Mouse (Mus musculus) CH12F3 (cell line): ENCODE data around the gene Dnah9.

ENCODE experiments used
- in situ Hi-C: fragments of 300-500 bp; cut with MboI; formaldehyde crosslinking; loops from 2 replicates; pipeline ENCODE4 v1.14.3; 2020; ENCODE audit warnings: low sequenced_read_pairs

Dnah9 gene

DNA sequence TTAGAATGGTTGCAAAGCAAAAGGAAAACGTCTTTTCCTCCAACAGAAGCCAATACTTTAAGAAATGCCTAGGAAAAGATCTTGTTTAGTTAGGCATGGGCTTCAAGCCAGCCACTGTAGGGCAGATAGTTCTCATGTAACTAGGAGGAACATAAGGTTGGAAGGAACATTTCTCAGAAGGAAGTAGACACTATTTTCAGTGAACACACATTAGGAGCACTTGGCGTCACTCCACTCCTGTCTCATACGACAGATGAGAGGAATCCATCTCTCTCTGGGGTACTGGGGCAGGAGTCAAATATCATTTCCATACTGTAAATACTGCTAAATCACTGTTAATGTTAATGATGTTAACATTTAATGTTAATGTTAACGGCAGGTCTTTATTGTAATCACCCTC lies 238.0 kb downstream of the Dnah9 start:
- in situ Hi-C loops, result no loop called here

DNA sequence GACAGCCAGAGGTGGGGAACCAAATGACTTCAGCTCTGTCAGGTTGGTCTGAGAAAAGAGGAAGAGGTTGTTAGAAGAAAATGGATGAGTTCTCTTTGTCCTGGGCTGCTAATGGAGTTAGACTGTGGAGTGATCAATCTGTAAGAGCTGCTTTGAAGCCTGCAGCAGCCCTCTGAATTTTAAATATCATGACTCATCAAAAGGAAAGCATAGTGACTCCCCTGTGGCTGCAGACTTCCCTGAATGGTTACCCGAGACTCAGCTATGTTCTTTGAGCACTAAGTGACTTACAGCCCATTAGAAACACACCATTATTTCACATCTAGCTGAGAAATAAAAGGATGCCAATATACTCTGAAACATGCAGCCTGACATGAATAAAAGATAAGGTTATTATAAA lies 240.4 kb downstream of the Dnah9 start:
- in situ Hi-C loops, result no loop called here

DNA sequence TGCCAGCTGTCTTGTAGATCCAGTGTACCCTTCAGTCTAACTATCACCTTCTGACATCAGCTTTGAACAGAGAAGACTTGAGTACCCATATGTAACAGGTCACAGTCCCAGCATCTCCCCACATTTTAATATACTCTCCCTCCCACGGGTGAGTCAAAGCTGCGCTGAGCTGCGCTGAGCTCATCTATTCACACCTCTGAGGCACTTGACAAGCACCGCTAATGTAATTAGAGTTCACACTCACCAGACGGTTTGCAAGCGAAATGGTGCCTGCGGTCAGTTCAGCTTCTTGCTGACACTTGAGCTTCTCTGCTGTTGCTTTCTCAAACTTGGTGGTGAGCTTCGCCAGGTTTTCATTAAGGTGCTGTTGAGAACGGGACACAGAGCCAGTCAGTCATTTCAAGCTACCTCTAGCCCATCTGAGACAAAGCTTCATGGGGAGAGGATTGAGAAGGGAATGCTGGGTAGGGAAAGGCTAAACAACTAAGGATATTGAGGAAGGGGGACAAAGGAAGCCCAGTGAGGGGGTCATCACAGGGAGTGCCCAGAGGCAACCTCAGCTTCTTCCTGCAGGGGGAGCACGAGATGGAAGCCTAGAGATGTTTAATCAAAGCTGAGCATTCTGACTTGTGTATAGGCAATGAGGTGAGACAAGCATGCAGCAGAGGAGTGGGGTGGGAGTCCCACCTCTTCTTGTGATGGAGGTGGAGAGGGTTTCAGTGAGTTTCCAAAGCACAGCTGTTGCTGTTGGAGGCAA lies 249.7 kb downstream of the Dnah9 start:
- in situ Hi-C loops, result no loop called here

DNA sequence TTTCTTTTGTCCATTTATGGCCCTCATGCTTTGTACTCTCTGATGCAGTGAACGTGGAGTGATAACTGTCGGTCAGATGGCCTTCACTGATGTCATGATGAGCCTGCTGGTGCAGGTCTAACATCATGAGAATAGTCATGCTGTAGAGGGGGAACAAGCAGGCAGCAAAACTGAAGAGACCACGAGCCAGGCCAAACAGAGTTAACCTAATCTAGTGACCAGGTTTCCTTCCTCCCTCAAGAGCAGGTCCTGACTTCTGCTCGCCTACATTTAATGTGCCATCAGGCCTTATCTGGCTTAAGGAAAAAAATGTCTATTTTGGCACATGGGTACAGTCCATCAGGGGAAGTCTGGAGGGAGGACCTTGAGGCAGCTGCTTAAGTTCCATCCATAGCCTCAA lies 259.2 kb downstream of the Dnah9 start:
- in situ Hi-C loops, result no loop called here

DNA sequence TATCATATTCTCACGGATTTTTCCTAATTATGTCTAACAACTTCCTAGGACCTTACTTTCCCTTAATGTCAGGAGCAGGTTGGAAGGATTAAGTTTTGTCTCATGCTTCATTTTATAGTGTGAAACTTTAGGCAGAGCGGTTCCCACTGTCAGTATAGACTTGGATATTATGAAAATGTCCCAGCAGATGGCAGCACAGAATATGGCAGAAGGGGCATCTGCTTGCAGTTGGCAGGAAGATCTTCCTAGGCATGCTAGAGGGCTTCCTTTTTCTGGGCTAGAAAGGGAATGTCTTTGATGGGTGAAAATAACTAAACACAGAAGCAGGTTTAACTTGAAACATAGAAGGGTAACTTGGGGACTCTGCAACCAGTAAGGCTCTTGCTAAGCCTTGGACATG lies 262.9 kb downstream of the Dnah9 start:
- in situ Hi-C loops, result no loop called here

DNA sequence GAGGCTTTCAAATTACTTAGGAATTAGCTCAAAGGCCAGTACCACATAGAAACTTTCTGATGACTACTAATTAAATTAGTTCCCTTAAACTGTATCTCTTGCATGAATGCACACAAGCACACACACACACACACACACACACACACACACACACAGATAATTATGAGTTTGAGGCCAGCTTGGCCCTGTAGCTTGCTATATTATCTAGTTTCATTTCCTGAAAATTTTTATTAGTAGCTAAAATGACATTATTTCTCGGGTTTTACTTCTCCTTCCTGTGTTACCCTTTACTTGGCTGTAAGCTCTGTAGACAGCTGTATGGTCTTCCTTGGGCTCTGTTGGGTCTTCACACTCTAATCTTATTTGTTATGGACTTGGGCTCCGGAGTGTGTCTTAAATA lies 264.4 kb downstream of the Dnah9 start:
- in situ Hi-C loops, result no loop called here

DNA sequence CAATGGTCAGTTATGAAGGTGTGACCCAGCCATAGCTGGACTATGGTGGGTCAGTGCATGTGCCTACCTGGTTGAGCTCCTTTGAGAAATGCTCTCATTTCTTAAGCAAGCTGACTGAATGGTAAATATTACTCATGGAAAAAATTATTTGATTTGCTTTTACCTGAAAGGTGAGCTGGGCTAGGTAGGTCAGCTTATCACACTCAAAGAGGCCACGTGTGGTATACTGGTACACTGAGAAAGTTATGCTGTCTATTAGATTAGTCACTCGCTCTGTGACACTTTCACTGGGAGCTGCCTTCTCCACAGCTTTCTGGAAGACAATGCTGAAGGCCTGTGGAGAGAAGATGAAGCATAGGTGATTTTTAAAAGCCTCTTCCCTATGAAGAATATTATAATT lies 286.9 kb downstream of the Dnah9 start:
- in situ Hi-C loops, result no loop called here

DNA sequence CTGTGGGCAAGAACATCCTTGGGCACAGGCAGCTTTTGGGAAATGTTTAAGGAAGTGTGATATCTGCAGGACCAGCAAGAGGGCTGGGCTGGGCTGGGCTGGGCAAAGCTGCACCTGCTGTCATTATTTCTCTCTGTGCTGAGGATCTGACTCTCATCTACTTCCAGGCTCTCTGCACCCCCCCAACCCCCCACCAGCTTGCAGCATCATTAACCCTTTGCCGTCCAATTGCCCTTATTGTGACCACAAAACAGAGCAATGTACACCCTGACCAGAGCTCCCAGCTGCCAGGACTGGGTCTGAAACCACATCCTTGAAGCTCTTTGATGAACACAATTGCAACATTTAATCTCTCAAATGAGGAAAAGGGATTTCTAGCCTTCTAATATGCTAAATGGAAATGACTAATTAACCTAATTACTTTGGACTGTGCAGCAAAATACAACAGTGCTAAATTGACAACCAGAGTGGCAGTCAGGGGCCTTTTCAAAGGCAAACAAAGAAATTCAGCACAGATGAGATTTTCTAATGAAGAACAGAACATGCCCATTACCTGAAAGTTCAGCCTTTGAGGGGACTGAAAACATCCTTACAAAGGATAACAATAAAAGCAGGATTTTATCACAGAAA lies 291.1 kb downstream of the Dnah9 start:
- in situ Hi-C loops, result no loop called here

DNA sequence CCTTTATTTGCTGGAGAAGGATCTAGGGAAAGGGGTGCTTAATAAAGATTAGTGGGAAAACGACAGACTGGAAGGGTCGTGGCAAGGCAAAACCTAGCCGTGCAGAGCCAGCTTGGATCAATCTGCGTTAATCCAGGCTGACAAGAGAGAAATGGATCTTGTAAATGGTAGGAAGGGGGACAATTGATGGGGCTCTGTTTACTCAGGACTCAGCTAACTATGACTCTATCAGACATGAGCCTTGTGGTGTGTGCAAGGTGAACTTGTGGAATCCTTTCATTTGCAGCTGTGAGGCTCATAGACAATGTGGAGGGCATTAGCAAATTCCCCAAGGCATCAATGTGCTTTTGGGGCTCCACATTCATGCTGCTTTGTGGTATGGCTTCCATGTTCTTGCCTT lies 306.9 kb downstream of the Dnah9 start:
- in situ Hi-C loops, result no loop called here

DNA sequence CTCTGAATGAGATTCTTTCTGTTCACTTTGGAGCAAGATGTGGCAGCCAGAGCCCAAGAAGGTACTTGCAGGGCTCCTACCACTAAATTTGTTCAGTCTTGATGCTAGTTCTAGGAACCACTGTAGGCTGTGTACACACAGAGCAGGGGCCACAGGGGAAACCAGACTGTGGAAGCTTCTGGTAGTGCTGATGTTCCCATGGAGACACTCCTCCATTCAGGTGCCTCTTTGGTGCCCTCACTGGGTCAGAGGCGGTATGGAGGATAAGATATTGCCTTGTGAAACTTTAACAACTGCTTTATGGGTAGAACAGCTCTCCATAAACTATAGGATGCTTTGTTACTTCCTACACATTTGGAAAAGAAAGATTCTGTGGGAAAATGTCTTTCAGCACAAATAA lies 316.3 kb downstream of the Dnah9 start:
- in situ Hi-C loops, result no loop called here

DNA sequence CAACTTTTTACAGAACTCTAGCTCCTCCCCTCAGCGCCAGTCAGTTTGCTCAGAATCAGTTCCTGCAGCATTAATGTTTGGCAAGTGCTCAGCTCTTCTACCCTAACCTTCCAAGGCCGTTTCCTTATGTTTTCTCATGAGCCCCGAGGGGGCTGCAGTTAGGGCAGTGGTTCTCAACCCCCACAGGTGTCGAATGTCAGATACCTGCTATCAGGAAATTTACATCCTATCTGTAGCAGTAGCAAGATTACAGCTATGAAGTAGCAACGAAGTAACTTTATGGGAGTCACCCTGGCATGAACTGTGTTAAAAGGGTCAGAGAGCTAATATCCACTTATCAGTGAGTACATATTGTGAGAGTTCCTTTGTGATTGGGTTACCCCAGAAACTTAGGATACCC lies 321.9 kb downstream of the Dnah9 start:
- in situ Hi-C loops, result no loop called here

DNA sequence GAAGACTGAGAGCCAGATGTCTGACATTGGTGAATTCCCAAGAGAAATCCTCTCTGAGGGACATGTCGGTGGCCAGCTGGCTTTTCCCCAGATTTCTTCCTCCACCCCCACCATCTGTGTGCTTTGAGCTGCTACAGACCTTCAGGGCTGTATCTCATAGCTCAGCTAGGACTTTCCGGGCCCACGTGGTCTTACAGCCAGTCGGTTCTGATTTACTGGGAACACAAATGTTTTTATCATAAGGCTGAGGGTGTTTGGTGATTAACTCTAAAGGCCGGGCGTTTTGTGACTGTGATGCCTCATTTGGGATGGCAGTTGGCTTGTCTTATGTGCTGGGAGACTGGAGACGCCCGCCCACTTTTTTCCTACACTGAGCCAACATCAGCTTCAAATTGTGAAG lies 329.4 kb downstream of the Dnah9 start:
- in situ Hi-C loops, result no loop called here

DNA sequence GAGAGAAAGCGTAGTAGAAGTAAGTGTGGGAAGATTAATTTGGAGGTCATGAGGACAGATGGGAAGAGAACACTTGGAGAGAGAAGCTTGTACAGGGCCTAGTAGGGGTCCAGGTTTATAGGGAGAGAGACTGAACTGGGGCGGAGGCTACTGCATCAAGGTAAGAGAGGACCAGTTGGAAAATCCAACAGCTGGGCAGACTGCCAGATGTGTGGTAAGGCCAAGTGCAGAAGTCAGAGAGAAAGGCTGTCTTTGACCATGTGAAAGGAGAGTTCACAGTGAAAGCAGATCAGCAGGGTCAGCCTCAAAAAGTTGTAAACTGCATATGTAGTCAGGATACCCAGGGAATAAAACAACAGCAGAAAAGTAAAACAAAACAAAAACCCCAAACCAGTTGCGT lies 343.8 kb downstream of the Dnah9 start:
- in situ Hi-C loops, result no loop called here

DNA sequence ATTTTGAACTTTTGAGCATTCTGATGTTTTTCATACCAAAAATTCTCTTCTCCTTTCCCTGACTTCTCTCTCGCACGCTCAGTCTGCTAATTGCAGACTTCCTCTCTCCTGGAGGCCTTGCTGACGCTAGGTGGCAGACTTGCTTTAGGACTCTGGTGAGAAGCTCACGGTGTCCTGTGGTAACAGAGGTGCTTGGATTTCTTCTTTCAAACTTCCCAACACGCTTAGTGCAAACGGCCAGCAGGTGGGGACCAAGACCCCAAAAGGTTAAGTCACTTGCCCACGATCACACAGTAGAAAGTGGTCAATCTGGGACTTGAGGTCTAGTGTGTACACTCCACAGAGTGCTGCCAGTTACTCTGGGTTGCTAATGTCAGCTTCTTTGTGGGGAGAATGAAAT lies 347.5 kb downstream of the Dnah9 start:
- in situ Hi-C loops, result no loop called here

DNA sequence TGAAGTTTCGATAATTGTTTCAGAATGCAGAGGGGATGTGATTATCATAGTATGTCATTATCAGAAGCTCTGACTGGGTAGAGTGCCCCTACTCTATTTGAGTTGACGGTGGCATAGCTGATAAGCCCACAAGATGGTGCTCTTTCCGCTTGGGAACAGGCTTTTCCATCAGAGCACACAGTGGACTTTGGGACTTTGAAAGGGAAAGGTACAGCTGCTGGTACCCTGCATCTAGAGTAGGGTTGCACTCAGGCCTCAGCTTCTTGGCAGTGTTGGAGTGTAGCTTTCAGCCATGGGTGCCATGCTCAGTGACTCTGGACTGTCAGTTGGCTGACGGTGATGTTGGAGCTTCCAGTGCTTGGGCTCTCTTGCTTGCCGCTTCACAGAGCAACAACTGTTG lies 348.1 kb downstream of the Dnah9 start:
- in situ Hi-C loops, result no loop called here

DNA sequence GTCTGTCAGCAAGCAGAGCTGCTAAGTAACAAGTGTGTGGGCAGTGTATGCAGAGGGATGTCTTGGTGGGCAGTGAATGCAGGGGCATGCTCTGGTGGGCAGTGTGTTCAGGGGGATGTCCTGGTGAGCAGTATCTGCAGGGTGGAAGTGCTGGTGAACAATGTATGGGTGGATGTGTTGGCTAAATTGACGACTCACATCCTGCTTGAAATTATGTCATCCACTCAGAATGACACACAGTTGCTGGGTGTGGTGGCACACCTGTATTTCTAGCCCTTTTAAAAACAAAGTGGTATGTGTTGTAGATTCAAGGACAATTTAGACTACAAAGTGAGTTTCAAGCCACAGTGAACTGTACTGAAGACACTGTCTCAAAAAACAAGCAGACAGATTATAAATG lies 350.2 kb downstream of the Dnah9 start:
- in situ Hi-C loops, result no loop called here

DNA sequence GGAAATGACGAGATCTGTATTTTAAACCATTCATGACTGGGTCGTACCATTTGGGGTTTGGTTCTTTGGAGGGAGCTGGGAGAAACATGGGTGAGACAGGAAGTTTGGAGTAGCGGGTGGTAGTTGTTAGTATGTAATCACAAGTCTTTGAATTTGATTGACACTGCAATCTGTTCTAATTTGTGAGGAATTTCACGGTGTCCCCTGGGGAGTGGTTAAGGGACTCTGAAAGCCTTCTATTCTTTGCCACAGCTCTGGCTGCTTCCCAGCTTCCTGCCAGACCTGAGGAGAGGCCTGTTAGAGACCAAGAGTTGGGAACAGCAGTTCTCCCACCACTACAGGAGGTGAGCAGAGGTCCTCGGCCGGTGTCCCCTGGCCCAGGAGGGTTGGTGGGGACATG lies 352.1 kb downstream of the Dnah9 start:
- in situ Hi-C loops, result no loop called here

DNA sequence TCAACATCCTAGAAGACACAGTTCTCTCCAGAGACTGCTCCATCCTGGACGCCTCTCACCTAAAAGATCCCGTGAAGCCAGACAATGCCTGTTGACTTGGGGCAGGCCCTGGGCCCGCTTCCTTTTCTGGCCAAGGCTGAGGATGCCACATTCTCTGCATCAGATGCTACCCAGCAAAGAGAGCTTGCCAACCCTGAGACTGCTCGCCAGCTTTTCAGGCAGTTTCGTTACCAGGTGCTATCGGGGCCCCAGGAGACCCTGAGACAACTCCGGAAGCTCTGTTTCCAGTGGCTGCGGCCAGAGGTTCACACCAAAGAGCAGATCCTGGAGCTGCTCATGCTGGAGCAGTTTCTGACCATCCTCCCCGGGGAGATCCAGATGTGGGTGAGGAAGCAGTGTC lies 354.0 kb downstream of the Dnah9 start:
- in situ Hi-C loops, result no loop called here

DNA sequence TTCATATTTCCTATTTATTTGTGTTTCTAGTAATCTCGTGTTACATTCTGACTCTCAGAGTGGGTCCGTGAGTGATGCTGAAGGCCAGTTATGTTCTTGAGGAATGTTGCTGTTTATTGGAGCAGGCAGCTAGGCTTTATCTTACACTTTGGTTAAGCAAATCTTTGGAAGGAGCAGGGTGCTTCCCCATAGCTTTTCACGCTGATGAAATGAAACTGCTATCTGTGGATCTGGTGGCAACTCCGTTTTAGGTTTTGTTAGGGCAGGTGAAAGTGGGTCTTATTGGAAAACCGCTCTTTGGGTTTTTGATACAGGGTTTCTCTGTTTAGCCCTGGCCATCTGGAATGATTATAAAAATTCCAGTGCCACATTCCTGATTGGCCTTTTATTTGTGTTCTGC lies 356.3 kb downstream of the Dnah9 start:
- in situ Hi-C loops, result no loop called here

DNA sequence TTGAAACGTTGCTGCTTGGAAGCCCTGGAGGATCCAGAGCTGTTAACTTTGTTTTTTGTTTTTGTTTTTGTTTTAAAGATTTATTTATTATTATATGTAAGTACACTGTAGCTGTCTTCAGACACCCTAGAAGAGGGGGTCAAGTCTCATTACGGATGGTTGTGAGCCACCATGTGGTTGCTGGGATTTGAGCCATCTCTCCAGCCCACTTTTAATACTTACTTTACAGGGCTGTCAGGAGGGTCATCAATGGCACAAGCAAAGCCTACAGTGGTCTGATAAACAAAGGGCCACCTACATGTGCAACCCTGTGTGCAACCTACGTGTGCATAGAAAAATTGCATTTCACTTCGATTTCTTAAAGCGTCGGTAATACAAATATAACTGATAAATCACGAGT lies 360.8 kb downstream of the Dnah9 start:
- in situ Hi-C loops, result no loop called here

DNA sequence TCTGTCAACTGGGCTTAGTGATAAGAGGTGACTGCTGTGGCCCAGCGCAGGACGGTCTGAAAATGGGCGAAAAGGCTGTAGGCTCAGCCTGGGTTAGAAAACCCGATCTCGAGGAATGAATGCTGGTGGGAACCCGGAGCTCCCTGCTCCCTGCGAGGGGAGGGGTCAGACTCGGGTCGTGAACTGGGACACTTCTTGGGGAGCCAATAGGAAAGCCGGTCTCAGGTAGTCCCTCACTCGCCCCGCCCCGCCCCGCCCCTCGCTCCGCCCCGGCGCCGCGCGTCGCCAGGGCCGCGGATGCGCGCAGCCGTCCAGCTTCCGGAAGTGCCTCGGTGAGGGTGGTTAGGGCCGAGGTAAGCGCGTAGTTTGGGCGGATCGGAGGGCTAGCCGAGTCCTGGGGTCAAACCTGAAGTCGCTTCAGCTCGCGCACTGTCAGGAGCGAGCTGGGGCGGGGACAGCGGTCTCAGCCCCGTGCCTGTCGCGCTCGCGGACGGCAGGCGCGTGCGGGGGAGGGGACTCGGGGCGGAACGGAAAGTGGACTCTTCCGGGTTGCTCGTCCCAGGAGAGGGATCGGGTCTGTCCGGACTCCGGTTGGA lies 361.3 kb downstream of the Dnah9 start, which contains the start of gene Zkscan6:
Gene Zkscan6 (plus strand): TSS at position 267 of the 596 bp plus-strand sequence.
- in situ Hi-C loops, result no loop called here

DNA sequence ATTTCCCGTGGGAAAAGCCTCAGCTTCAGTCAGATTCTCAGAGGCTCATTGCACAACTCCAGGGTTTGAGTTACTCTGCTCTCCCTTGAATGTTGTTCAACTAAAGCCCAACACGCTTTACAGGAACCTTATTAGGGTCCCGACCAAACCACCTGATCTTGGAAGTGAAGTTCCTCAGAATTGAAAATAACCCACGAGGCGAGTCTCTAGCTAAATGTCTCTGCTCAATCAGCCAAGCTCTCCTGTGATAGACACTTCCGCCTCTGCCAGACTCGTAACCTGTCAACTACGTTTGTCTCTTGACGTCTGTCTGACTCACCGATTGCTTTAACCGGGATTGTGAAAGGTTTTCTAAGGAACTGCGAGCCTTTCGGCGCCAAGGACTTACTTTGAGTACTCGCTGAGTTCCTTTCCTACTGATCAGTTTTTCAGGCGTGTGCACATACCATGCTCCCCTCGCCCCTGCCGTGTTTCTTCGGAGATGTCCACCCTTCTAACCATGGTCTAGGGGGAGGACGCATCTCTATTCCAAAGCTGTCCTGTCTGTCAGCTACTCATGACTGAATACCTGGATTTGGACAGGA lies 361.9 kb downstream of the Dnah9 start:
- in situ Hi-C loops, result no loop called here
